Mouse (Mus musculus) ES-E14 (cell line): ENCODE results near the gene Olfr1359.
"Not testable (repeated sequence)": the region's sequence is repeated elsewhere in the genome, so short reads cannot be mapped to it uniquely, and the experiment has no call there.

Source experiments
- CHD2 ChIP-seq: IDR thresholded peaks from 2 replicates; pipeline ENCODE4 v1.6.1; 2014; ENCODE audit warnings: mild to moderate bottlenecking, low read depth, low read length, inconsistent platforms
- HCFC1 ChIP-seq: IDR thresholded peaks from 2 replicates; pipeline ENCODE4 v1.6.1; 2012; ENCODE audit warnings: low read length, inconsistent platforms, borderline replicate concordance; ENCODE audit not compliant: insufficient read depth
- MAFK ChIP-seq: IDR thresholded peaks from 2 replicates; pipeline ENCODE4 v1.6.1; 2014; ENCODE audit warnings: mild to moderate bottlenecking, low read depth, low read length, inconsistent platforms; ENCODE audit not compliant: insufficient read depth
- ZC3H11A ChIP-seq: IDR thresholded peaks from 2 replicates; pipeline ENCODE4 v1.6.1; 2012; ENCODE audit warnings: low read depth, mild to moderate bottlenecking, inconsistent platforms, low read length, borderline replicate concordance
- ZNF384 ChIP-seq: IDR thresholded peaks from 2 replicates; pipeline ENCODE4 v1.6.1; 2012; ENCODE audit warnings: low read depth, low read length, inconsistent platforms

DNA sequence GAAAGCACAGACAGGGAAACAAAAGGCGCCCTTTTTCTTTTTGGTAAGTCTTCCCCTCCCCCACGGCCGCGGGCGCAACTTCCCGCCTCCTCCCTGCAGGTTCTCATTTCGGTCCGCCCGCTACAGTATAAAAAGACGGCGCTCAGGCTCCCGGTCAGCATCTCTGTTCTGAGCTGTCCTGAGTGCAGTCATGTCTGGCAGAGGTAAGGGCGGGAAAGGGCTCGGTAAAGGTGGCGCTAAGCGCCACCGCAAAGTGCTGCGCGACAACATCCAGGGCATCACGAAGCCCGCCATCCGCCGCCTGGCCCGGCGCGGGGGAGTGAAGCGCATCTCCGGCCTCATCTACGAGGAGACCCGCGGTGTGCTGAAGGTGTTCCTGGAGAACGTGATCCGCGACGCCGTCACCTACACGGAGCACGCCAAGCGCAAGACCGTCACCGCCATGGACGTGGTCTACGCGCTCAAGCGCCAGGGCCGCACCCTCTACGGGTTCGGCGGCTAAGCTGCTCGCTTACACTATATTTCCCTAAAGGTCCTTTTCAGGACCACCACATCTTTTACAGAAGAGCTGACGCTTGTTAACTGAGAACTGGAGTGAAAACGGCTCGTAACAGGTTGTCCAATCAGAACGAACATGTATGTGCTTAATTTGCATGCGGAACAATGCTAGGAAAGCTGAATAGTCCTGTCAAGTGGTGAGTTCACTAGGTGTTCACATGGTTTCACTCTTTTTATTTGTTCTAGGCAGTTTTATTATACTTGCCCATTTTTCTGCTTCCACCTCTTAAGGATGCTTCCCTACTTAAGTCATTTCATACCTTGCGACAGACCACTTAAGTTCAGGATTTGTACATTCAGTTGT lies 37.2 kb downstream of the Olfr1359 start, which contains the start of gene Hist1h4j:
- TF ChIP-seq MAFK, HCFC1, CHD2, ZNF384, ZC3H11A: not testable (repeated sequence)
